Mouse (Mus musculus) lung, postnatal 4 days (tissue): Measurements from ENCODE around the gene Rsph14.

Source experiments
- DNase-seq, 2 experiments: peaks; one replicate each; pipeline ENCODE4 v3.0.0; 2021

Gene Rsph14

DNA sequence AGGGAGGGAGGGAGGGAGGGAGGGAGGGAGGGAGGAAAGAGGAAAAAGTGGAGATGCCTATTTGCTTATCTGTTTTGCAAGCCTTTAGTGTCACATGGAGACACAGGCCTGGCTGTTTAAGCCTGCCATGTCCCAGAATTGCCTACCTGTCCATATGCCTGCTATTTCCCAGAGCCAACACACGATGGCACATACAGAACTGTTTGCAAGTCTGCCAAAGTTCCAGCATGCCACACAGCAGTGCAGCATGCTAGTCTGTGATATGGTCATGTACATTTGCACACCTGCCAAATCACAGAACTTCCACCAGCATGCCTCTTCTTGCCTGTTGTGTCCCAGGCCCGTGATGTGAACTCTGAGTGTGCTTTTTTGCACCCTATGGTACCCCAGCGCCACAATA lies 101.8 kb downstream of the Rsph14 start:
- no peak for DNase-seq

DNA sequence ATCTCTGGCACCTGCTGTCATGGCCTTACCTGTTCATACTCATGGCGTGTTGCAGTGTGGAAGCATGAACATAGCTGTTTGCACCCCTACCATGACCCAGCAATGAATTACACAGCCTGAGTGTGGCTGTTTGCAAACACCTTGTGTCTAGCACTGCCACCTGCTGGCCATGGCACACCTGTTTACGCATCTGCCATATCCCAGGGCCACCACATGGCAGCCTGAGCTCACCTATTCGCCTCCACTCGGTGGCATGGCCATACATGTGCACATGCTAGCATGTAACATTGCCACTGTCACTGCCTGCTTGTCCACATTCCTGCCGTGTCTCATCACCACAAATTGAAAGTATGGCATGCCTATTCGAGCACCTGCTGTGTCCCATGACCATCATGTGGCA lies 102.8 kb downstream of the Rsph14 start:
- no peak for DNase-seq

GRCm38 (mm10) chr10:74928276-74928675 lies 104.1 kb downstream of the Rsph14 start:
- no peak for DNase-seq

GRCm38 (mm10) chr10:74925324-74925723 lies 107.1 kb downstream of the Rsph14 start:
- peak in 1 of 2 experiments; percentile 41 for DNase-seq

DNA sequence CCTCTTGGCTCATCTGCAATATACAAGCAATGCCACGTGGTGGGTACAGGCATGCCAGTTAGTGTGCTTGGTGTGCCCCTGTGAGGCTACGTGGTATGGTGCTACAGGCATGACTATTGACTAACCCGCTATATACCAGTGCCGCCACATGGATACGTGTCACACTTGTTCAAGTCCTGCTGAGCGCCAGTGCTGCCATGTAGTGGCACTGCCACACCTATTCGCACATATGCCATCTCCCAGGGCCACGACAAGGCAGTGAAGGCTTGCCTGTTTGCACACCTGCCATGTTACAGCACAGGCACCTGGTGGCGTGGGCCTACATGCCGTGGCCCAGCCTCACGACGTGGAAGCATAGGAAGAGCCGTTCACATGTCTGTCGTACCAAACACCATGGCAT lies 108.1 kb downstream of the Rsph14 start:
- DNase-seq, result no peak

DNA sequence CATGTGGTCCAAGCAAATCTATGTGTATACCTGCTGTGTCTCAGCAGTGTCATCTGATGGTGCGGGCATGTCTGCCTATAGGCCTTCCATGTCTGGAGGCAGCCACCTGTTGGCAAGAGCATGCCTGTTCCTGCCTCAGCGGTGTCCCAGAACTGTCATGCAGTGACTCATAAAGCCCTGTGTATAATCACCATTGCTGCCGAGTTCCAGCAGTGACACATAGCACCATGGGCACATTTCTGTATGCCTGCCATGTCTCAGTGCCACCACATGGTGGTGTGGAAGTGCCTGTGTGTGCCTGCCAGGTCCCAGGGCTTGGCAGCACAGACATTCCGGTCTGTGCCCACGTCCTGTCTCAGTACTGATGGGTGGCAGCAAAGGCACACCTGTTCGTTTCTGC lies 109.6 kb downstream of the Rsph14 start:
- DNase-seq, result peak in 1 of 2 experiments; percentile 25

DNA sequence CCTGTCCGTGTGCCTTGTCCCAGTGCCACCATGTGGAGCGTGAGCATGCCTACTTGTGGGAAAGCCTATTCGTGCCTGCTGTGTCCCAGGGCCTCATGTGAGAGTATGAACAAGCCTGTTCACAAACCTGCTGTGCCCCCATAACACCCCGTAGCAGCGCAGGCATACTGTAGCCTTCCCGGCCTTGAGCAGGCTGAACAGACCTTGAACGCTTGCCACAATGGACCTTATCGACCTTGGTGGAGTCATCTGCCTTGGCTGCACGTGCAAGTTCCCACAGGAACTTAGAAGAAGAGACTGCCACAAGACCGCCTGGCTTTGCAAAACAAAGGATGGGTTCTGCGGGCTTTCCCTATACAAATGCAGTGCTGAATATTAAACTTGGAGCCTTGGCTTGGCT lies 110.8 kb downstream of the Rsph14 start:
- no peak for DNase-seq

DNA sequence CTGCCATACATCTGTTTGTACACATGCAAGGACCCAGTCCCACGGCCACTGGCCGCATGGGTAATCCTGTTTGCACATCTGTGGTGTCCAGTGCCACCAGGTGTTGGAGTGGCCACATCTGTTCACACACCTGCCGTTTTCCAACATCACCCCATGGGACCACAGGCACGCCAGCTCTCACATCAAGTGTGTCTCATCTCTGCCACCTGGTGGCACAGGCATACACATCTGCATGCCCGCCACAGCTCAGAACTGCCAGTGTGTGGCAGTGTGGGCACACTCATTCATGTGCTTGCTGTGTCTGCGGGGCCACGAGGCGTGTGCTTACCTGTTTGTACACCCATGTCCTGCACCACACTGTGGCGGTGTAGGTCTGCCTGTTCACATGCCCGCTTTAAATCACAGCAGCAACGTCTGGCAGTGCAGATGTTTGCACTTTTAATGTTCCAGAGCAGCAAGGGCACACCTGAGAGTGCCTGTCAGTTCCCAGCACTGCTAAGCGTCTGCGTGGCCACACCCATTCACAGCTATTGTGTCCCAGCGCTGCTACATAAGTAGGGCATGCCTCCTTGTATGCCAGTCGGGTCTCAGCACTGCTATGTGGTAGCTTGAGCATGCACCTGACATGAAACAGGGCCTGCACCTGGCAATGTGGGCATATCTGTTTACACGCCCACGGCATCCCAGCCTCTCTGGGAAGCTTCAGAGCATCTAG lies 111.4 kb downstream of the Rsph14 start:
- peak; percentile 53 to 58 for DNase-seq

DNA sequence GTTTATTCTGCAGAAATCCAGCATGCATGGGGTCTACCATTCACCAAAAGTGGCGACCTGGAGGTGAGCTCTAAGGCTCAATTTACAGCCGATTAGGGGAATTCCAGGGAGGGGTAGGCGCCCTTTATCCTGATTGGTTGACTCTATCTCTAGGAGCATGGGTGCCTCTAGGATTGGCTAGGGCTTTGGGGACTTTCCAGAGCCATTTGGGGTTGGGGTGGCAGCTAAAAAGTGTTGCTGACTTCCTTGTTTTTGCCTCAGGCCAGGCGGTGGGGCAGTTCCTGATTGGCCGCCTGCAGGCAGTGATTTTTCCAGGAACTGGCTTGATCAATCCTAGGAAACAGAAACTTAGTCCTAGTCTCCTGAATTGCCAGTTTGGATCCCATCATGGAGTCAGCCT lies 113.1 kb downstream of the Rsph14 start:
- DNase-seq, result no peak

GRCm38 (mm10) chr10:74908431-74908830 lies 124.0 kb downstream of the Rsph14 start:
- DNase-seq, result no peak
